Mouse (Mus musculus) forebrain, embryonic 14.5 days (tissue): ENCODE results near the gene a. TPM values are rescaled to one million over a fixed set of nuclear protein-coding genes. Genes with fewer than 3 reads are reported as not detected.

Source experiments
- ATAC-seq: fragments of 200-750 bp; cut with Nextera tagmentation; 2 replicates; pipeline ENCODE4 v1.8.0; 2017; ENCODE audit warnings: mild to moderate bottlenecking, moderate library complexity
- DNase-seq: peaks from one replicate; pipeline ENCODE4 v3.0.0-alpha.2; 2015; ENCODE audit warnings: low spot score
- H3K27ac ChIP-seq: fragments of 300-500 bp; sonication (generic); 2 replicates; pipeline ENCODE4 v1.5.1; 2014; ENCODE audit warnings: low read depth, mild to moderate bottlenecking, control low read depth, low read length, moderate library complexity
- H3K27me3 ChIP-seq: fragments of 300-500 bp; sonication (generic); replicated peaks from 2 replicates; pipeline ENCODE4 v1.6.1; 2014; ENCODE audit warnings: low read length, control low read depth, mixed read lengths; ENCODE audit not compliant: control insufficient read depth, insufficient read depth
- H3K36me3 ChIP-seq: fragments of 300-500 bp; sonication (generic); 2 replicates; pipeline ENCODE4 v1.6.1; 2014; ENCODE audit warnings: low read length, control low read depth; ENCODE audit not compliant: control insufficient read depth, insufficient read depth
- H3K4me1 ChIP-seq: fragments of 300-500 bp; sonication (generic); 2 replicates; pipeline ENCODE4 v1.6.1; 2014; ENCODE audit warnings: antibody characterized with exemption, low read length, control low read depth; ENCODE audit not compliant: control insufficient read depth, insufficient read depth
- H3K4me2 ChIP-seq: fragments of 300-500 bp; sonication (generic); 2 replicates; pipeline ENCODE4 v1.6.1; 2014; ENCODE audit warnings: mild to moderate bottlenecking, control low read depth, low read length
- H3K4me3 ChIP-seq: fragments of 300-500 bp; sonication (generic); 2 replicates; pipeline ENCODE4 v1.5.1; 2014; ENCODE audit warnings: low read depth, low read length, control low read depth
- H3K9ac ChIP-seq: fragments of 300-500 bp; sonication (generic); 2 replicates; pipeline ENCODE4 v1.6.1; 2014; ENCODE audit warnings: mild to moderate bottlenecking, low read length, control low read depth, moderate library complexity
- H3K9me3 ChIP-seq: fragments of 300-500 bp; sonication (generic); replicated peaks from 2 replicates; pipeline ENCODE4 v1.6.1; 2016; ENCODE audit warnings: low read length, control low read depth, mixed read lengths; ENCODE audit not compliant: control insufficient read depth
- WGBS: fragments of 180-500 bp; shearing (Covaris S2); extraction: QIAGEN DNeasy Blood & Tissue Kit; methylation state at CpG from one replicate; pipeline ENCODE4 v1.1.7; 2014; 5-methylcytosine and 5-hydroxymethylcytosine counted together
- polyA plus RNA-seq: library from polyadenylated mRNA; unstranded; fragments of >200 nt; fragmentation: Nextera tagmentation; extraction: Ambion mirVana; gene quantifications from 2 replicates; pipeline ENCODE4 v1.2.1, GENCODE M21; 2014

The a gene
- polyA plus RNA-seq, 1 experiment from 2014 or later, result 0.89 TPM

- Histone ChIP-seq H3K9me3 (no peaks in the 10 kb centered on the region), H3K27me3 (no peaks in the 10 kb centered on the region), H3K27ac (no peak overlapping the region), H3K9ac (no peak overlapping the region), H3K4me1 (no peaks in the 10 kb centered on the region), H3K4me3 (no peak overlapping the region), H3K4me2 (no peak overlapping the region), H3K36me3 (no peaks in the 10 kb centered on the region)
- ATAC-seq, result no peak
- no peak for DNase-seq
- 68% methylated on average over 7 of the region's 7 CpGs for WGBS
These were observed 14.7 kb upstream of the a start for GRCm38 (mm10) chr2:154776496-154776895.

GRCm38 (mm10) chr2:154779648-154780047 lies 11.6 kb upstream of the a start:
- DNase-seq (no peak), ATAC-seq (no peak)
- Histone ChIP-seq H3K4me1 (peaks cover 2% of the 10 kb centered on the region), H3K9me3 (no peaks in the 10 kb centered on the region), H3K4me2 (no peak overlapping the region), H3K27ac (no peak overlapping the region), H3K27me3 (no peaks in the 10 kb centered on the region), H3K4me3 (no peak overlapping the region), H3K9ac (no peak overlapping the region), H3K36me3 (no peaks in the 10 kb centered on the region)
- WGBS, result 58% methylated on average over 3 of the region's 3 CpGs

GRCm38 (mm10) chr2:154782361-154782760 lies 8.8 kb upstream of the a start:
- Histone ChIP-seq H3K27ac (no peak overlapping the region), H3K27me3 (no peaks in the 10 kb centered on the region), H3K9ac (no peak overlapping the region), H3K4me3 (no peak overlapping the region), H3K4me1 (peaks cover 2% of the 10 kb centered on the region), H3K9me3 (no peaks in the 10 kb centered on the region), H3K36me3 (no peaks in the 10 kb centered on the region), H3K4me2 (no peak overlapping the region)
- DNase-seq (no peak), ATAC-seq (no peak)
- WGBS, result 66% methylated on average over 4 of the region's 4 CpGs

GRCm38 (mm10) chr2:154782856-154783650 lies 8.1 kb upstream of the a start:
- no peak overlapping the region for H3K4me3 ChIP-seq
- H3K4me1 ChIP-seq, result peaks cover 2% of the 10 kb centered on the region
- DNase-seq, result no peak
- H3K36me3 ChIP-seq, result no peaks in the 10 kb centered on the region
- 44% methylated on average over 17 of the region's 17 CpGs for WGBS
- no peaks in the 10 kb centered on the region for H3K9me3 ChIP-seq
- no peaks in the 10 kb centered on the region for H3K27me3 ChIP-seq
- H3K9ac ChIP-seq, result no peak overlapping the region
- H3K4me2 ChIP-seq, result no peak overlapping the region
- no peak overlapping the region for H3K27ac ChIP-seq
- ATAC-seq, result no peak

- H3K4me3 ChIP-seq, result no peak overlapping the region
- H3K27ac ChIP-seq, result no peak overlapping the region
- no peaks in the 10 kb centered on the region for H3K36me3 ChIP-seq
- no peak for ATAC-seq
- peaks cover 2% of the 10 kb centered on the region for H3K4me1 ChIP-seq
- no peaks in the 10 kb centered on the region for H3K9me3 ChIP-seq
- 93% methylated on average over 3 of the region's 3 CpGs for WGBS
- no peak for DNase-seq
- no peak overlapping the region for H3K9ac ChIP-seq
- no peak overlapping the region for H3K4me2 ChIP-seq
- H3K27me3 ChIP-seq, result no peaks in the 10 kb centered on the region
These were observed 5.9 kb upstream of the a start for GRCm38 (mm10) chr2:154785284-154785683.

- WGBS, result 41% methylated on average over 3 of the region's 3 CpGs
- no peak for ATAC-seq
- DNase-seq, result no peak
These were observed 5.0 kb upstream of the a start for GRCm38 (mm10) chr2:154786187-154786586.

GRCm38 (mm10) chr2:154786776-154787175 lies 4.4 kb upstream of the a start:
- no peak for DNase-seq
- WGBS, result 51% methylated on average over 11 of the region's 11 CpGs
- Histone ChIP-seq H3K27ac (no peak overlapping the region), H3K4me2 (no peak overlapping the region), H3K4me1 (peaks cover 2% of the 10 kb centered on the region), H3K27me3 (no peaks in the 10 kb centered on the region), H3K9me3 (no peaks in the 10 kb centered on the region), H3K9ac (no peak overlapping the region), H3K4me3 (no peak overlapping the region), H3K36me3 (no peaks in the 10 kb centered on the region)
- ATAC-seq, result no peak

More at GRCm38 (mm10) chr2:154786187-154786586, 5.0 kb upstream of the a start:
- Histone ChIP-seq H3K9ac (no peak overlapping the region), H3K36me3 (no peaks in the 10 kb centered on the region), H3K27me3 (no peaks in the 10 kb centered on the region), H3K9me3 (no peaks in the 10 kb centered on the region), H3K4me1 (peaks cover 2% of the 10 kb centered on the region), H3K4me2 (no peak overlapping the region), H3K27ac (no peak overlapping the region), H3K4me3 (no peak overlapping the region)

GRCm38 (mm10) chr2:154789381-154789780 lies 1.8 kb upstream of the a start:
- Histone ChIP-seq H3K36me3 (no peaks in the 10 kb centered on the region; the same call in 1 of the 2 replicates), H3K9ac (no peak overlapping the region), H3K4me2 (no peak overlapping the region), H3K27ac (peak overlapping the region; percentile 59; the same call in 1 of the 2 replicates), H3K4me1 (peaks cover 18% of the 10 kb centered on the region), H3K4me3 (no peak overlapping the region), H3K27me3 (no peaks in the 10 kb centered on the region), H3K9me3 (no peaks in the 10 kb centered on the region)
- 74% methylated on average over 6 of the region's 6 CpGs for WGBS
- DNase-seq (no peak), ATAC-seq (no peak)

GRCm38 (mm10) chr2:154789977-154790655 lies 1.1 kb upstream of the a start:
- ATAC-seq (no peak), DNase-seq (no peak)
- Histone ChIP-seq H3K27ac (peak overlapping the region; percentile 59), H3K36me3 (peaks cover 4% of the 10 kb centered on the region; the same call in 1 of the 2 replicates), H3K4me3 (peak overlapping the region; percentile 98), H3K9me3 (no peaks in the 10 kb centered on the region), H3K4me1 (peaks cover 21% of the 10 kb centered on the region), H3K9ac (peak overlapping the region; percentile 48), H3K27me3 (no peaks in the 10 kb centered on the region), H3K4me2 (peak overlapping the region; percentile 88)
- WGBS, result 4% methylated on average over 14 of the region's 14 CpGs
